Comparison of ENCODE assay signal across 8 mouse cellular contexts in the genomic region with DNA sequence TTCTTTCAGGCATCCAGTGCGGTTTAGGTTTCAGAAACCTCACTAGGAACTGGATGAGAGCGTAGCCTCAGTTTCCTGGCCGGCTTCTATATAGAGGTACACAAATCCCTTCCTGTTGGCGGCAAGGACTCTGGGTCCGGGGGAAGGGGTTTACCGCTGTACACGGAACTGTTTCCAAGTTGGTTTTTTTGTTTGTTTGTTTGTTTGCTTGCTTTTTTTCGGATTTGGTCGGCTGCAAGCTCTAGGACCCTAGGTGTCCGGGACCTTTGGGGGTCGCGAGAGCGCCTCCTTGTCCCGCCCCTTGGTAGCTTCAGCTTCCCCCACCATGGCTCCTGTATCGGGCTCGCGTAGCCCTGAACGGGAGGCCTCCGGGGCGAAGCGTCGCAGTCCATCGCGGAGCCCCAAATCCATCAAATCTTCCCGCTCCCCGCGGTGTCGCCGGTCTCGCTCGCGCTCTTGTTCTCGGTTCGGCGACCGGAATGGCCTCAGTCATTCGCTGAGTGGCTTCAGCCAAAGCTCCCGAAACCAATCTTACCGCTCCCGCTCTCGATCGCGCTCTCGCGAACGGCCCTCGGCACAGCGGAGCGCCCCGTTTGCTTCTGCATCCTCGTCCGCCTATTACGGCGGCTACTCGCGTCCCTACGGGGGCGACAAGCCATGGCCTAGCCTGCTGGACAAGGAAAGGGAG. TPM values are rescaled to one million over a fixed set of nuclear protein-coding genes. Genes with fewer than 3 reads are reported as not detected.
DNase-seq lines count a peak whose midpoint lies in the region; ATAC-seq and TF ChIP-seq lines count a peak whose summit lies in the region.

Gene Nkap, plus strand, starts transcription at position 125 of the 688 bp plus-strand sequence.

- peak; percentile 73 for ATAC-seq in activated CD4-positive, CD25-positive, alpha-beta regulatory T cell, adult 4 months
- ATAC-seq in megakaryocyte-erythroid progenitor cell, adult 5-6 weeks (replicated peaks; ENCODE audit: low FRiP score, low TSS enrichment, poor library complexity, severe bottlenecking) = peak; percentile 81

- TF ChIP-seq POLR2A in cortical plate, adult 2 months (IDR thresholded peaks at IDR 0.05; ENCODE audit: extremely low read depth, insufficient read depth, low read length) = 0 out of 2 replicates have a peak, but pooled peaks have one; percentile 42

- H3K4me1 ChIP-seq in cortical plate, adult 2 months (ENCODE audit: control insufficient read depth, insufficient read depth, low read length) = no peaks in the 10 kb centered on the region; the same call in 1 of the 2 replicates

- peak; percentile 29 to 37 for DNase-seq in gastrocnemius, adult 8-10 months (ENCODE audit: low spot score in 2 of 2)
- peak; percentile 90 for DNase-seq in induced T-regulatory cell, adult 2 months (ENCODE audit: low read depth)
- peak; percentile 72 to 74 for DNase-seq in left cerebral cortex, postnatal 10 days (ENCODE audit: extremely low spot score in 1 of 2, low spot score in 2 of 2)
- peak; percentile 62 for DNase-seq in right cerebral cortex, postnatal 25 days
- DNase-seq in urinary bladder, postnatal 4 days (ENCODE audit: low spot score in 2 of 2) = peak; percentile 51 to 63

- H3K4me3 ChIP-seq in cortical plate, adult 2 months (ENCODE audit: insufficient read depth, low read length) = peak within 1 kb of the TSS; percentile 92

- TF ChIP-seq CTCF in cortical plate, adult 2 months (IDR thresholded peaks at IDR 0.05; ENCODE audit: extremely low read depth, insufficient read depth, low read length) = no peak

- H3K27ac ChIP-seq in cortical plate, adult 2 months (ENCODE audit: insufficient read depth, low read length) = no peak within 1 kb of the TSS

- intact Hi-C loops in left cerebral cortex, postnatal 10 days (cut with DNase I) = no loop called here

RNA-seq across cellular contexts. Expression of gene Nkap, which starts in this region (rescaled TPM):
- polyA plus RNA-seq in activated CD4-positive, CD25-positive, alpha-beta regulatory T cell, adult 4 months (2017; shearing (Covaris generic)) = 10 to 100 TPM; 19.3 to 27.4 TPM
- 4.6 and 4.8 TPM in 2 replicates for polyA plus RNA-seq in cortical plate, adult 2 months (2012; rRNA removed)
- total RNA-seq in gastrocnemius, adult 8-10 months (2022) = 1 to 10 TPM; 7.1 to 8.8 (median 7.8) TPM
- total RNA-seq in left cerebral cortex, postnatal 10 days (2021) = 10 to 100 TPM; 15.7 to 21.9 TPM
- 20.1 and 22.4 TPM in 2 replicates for total RNA-seq in megakaryocyte-erythroid progenitor cell, adult 5-6 weeks (2014; fragmentation: Nextera tagmentation)
- total RNA-seq in megakaryocyte-erythroid progenitor cell, adult 5-6 weeks (2017) = 45.9 and 70.9 TPM in 2 replicates

Comparison
In these comparisons a context has a peak if more than half of its experiments do, and no peak if none do; other contexts are left out.
1. DNase-seq: peak in every context shown above with its lines; median percentile 90 in induced T-regulatory cell, adult 2 months; 73 in left cerebral cortex, postnatal 10 days; 62 in right cerebral cortex, postnatal 25 days; 57 in urinary bladder, postnatal 4 days; 33 in gastrocnemius, adult 8-10 months.